Mouse (Mus musculus) c-Kit-positive CD71-positive TER-119-negative erythroid progenitor cells, embryonic 14.5 days (primary cell): Measurements from ENCODE around the gene Btbd35f4.
"Not testable (repeated sequence)": the region's sequence is repeated elsewhere in the genome, so short reads cannot be mapped to it uniquely, and the experiment has no call there.

Experiments
- DNase-seq: peaks from one replicate; pipeline ENCODE4 v3.0.0-alpha.2; 2013; ENCODE audit warnings: low read depth

The Btbd35f4 gene

DNA sequence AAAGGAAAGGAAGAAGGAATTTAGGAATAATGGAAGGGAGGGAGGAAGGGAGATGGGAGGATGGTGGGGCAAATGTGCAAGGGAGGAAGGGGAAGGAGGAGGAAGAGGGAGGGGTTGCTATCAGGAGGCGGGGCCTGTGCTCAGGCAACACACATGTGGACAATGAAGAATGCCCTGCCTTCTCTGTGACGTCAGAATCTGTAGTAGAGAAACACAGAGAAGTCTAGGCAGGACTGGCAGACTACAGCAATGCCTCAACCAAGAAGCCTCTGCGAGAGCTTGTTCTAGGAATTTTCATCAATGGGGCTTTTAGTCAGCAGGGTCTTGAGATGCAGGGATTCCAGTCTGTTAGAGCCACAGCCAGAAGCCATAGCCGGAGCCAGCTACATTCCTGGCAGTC, at the start of gene Btbd35f4:
Gene Btbd35f4 (plus strand): TSS at position 301 of the 400 bp plus-strand sequence.
- not testable (repeated sequence) for DNase-seq

DNA sequence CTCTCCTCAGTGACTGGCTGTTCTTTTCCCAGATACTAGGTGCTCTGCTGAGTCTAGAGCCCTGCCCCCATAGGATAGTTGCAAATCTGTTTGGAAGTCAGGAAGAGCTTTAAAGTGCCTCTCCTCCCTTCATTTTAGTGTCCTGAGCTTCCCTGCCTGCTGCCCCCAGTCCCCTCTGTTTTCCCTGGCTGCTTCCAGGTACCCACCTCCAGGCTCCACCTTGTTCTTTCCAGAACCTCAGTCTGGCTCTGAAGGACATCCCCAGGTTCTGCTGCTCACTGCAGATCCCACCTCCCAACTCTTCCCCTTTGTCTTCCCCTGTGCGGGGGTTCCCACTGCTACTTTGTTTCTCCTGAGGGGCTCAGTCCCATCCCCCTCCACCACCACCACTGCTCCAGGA, 39.7 kb downstream of the Btbd35f4 start:
- not testable (repeated sequence) for DNase-seq
